Mouse (Mus musculus): ENCODE results near the gene Tnfsf13. TPM values are rescaled to one million over a fixed set of nuclear protein-coding genes. Genes with fewer than 3 reads are reported as not detected.
A peak's percentile ranks its signal among the peaks of the same experiment; 100 is the strongest.

Tnfsf13 gene
- polyA plus RNA-seq, 1 experiment: 0.56 TPM

- H3K27me3 ChIP-seq (replicated peaks): no peaks in the 10 kb centered on the region
- peaks cover 71% of the 10 kb centered on the region for H3K36me3 ChIP-seq (replicated peaks; ENCODE audit: low read length)
- peaks cover 84% of the 10 kb centered on the region for H3K4me1 ChIP-seq
- no peak for TF ChIP-seq GATA1 (IDR thresholded peaks at IDR 0.05; ENCODE audit: borderline replicate concordance, low read length)
- no peak for TF ChIP-seq FLI1 (IDR thresholded peaks at IDR 0.05; ENCODE audit: low read length)
- H3K9me3 ChIP-seq: no peaks in the 10 kb centered on the region
- H3K4me3 ChIP-seq (replicated peaks): peak within 1 kb of the TSS; percentile 94
Observed at GRCm38 (mm10) chr11:69665961-69666664, 19.5 kb downstream of the Tnfsf13 start, which contains the start of gene Cd68. Gene Cd68, minus strand, starts transcription at chr11:69666153.

- H3K4me3 ChIP-seq (replicated peaks): peak overlapping the region; percentile 94
- no peak for TF ChIP-seq GATA1 (IDR thresholded peaks at IDR 0.05; ENCODE audit: borderline replicate concordance, low read length)
- no peak for TF ChIP-seq FLI1 (IDR thresholded peaks at IDR 0.05; ENCODE audit: low read length)
- H3K36me3 ChIP-seq (replicated peaks; ENCODE audit: low read length): peaks cover 66% of the 10 kb centered on the region
- no peaks in the 10 kb centered on the region for H3K9me3 ChIP-seq
- no peaks in the 10 kb centered on the region for H3K27me3 ChIP-seq (replicated peaks)
- H3K4me1 ChIP-seq: peaks cover 84% of the 10 kb centered on the region
Observed at GRCm38 (mm10) chr11:69665457-69665960, 20.1 kb downstream of the Tnfsf13 start.

- H3K9me3 ChIP-seq: no peaks in the 10 kb centered on the region
- peaks cover 64% of the 10 kb centered on the region for H3K36me3 ChIP-seq (replicated peaks; ENCODE audit: low read length)
- H3K4me1 ChIP-seq: peaks cover 83% of the 10 kb centered on the region
- H3K4me3 ChIP-seq (replicated peaks): peak overlapping the region; percentile 94
- TF ChIP-seq GATA1 (IDR thresholded peaks at IDR 0.05; ENCODE audit: borderline replicate concordance, low read length) (no peak), FLI1 (IDR thresholded peaks at IDR 0.05; ENCODE audit: low read length) (no peak)
- H3K27me3 ChIP-seq (replicated peaks): no peaks in the 10 kb centered on the region
Observed at GRCm38 (mm10) chr11:69664841-69665240, 20.7 kb downstream of the Tnfsf13 start.

DNA sequence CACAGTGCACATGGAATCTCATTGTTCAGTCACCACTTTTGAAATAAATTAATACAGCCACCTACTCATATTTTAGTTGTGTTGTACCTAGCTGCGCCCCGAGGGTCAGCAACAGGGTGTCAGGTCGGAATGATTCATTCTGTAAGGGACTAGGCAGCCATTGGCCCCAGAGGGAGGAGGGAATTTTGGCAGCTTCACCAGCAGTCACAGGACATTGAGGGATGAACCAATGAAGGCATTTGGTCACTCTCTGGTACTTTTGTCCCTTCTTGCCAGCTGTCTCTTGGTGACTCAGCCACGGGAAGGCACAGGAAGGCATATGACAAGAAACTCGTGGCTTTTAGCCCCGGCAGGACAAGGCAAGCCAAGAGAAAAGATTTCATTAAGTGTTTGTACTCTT is 21.8 kb downstream of the Tnfsf13 start:
- H3K4me3 ChIP-seq (replicated peaks): peak overlapping the region; percentile 94
- no peaks in the 10 kb centered on the region for H3K27me3 ChIP-seq (replicated peaks)
- peaks cover 80% of the 10 kb centered on the region for H3K4me1 ChIP-seq
- no peaks in the 10 kb centered on the region for H3K9me3 ChIP-seq
- H3K36me3 ChIP-seq (replicated peaks; ENCODE audit: low read length): peaks cover 59% of the 10 kb centered on the region
- TF ChIP-seq GATA1 (IDR thresholded peaks at IDR 0.05; ENCODE audit: borderline replicate concordance, low read length) (no peak), FLI1 (IDR thresholded peaks at IDR 0.05; ENCODE audit: low read length) (no peak)

DNA sequence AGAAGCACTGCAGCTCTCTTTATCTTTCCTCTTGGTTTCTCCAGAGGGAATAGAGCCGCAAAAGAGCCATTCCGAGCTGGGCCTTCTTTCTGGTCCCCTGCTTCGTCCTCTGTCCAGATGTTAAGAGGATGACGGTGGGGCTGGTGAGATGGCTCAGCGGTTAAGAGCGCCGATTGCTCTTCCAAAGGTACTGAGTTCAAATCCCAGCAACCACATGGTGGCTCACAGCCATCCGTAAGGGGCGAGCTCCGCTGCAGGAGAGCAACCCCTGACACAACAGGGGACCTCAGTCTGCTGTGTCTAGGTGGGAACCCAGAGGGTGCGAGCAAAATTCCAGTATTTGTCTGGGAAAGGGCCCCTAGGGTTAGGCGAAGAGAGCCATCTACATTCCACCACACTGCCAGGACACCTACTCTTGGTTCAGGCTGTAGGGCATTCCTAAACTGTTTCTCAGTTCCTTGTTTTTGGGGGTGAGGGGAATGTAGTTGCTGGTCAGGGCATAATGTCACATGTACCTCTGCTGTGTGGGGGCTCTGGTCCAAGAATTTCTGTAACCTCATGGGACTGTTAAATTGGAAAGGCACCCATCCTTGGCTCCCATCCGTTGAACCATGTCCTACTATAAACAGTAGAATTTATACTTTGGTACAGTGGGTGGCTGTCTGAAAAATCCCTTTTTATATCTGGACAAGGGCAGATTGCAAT is 22.5 kb downstream of the Tnfsf13 start:
- Histone ChIP-seq H3K4me3 (replicated peaks) (peak overlapping the region; percentile 94), H3K4me1 (peaks cover 80% of the 10 kb centered on the region), H3K36me3 (replicated peaks; ENCODE audit: low read length) (peaks cover 59% of the 10 kb centered on the region), H3K9me3 (no peaks in the 10 kb centered on the region), H3K27me3 (replicated peaks) (no peaks in the 10 kb centered on the region)
- no peak for TF ChIP-seq FLI1 (IDR thresholded peaks at IDR 0.05; ENCODE audit: low read length)
- TF ChIP-seq GATA1 (IDR thresholded peaks at IDR 0.05; ENCODE audit: borderline replicate concordance, low read length): no peak

- no peaks in the 10 kb centered on the region for H3K27me3 ChIP-seq (replicated peaks)
- H3K4me1 ChIP-seq: peaks cover 80% of the 10 kb centered on the region
- H3K4me3 ChIP-seq (replicated peaks): peak within 1 kb of the TSS; percentile 94
- no peaks in the 10 kb centered on the region for H3K9me3 ChIP-seq
- peaks cover 59% of the 10 kb centered on the region for H3K36me3 ChIP-seq (replicated peaks; ENCODE audit: low read length)
- TF ChIP-seq FLI1 (IDR thresholded peaks at IDR 0.05; ENCODE audit: low read length): 0 out of 2 replicates have a peak, but pooled peaks have one; percentile 15
- TF ChIP-seq GATA1 (IDR thresholded peaks at IDR 0.05; ENCODE audit: borderline replicate concordance, low read length): no peak
Observed at GRCm38 (mm10) chr11:69662213-69662966, 23.2 kb downstream of the Tnfsf13 start, which contains the start of gene Mpdu1. Gene Mpdu1, minus strand, starts transcription at chr11:69662642.

- H3K36me3 ChIP-seq (replicated peaks; ENCODE audit: low read length): peaks cover 64% of the 10 kb centered on the region
- peaks cover 87% of the 10 kb centered on the region for H3K4me1 ChIP-seq
- TF ChIP-seq FLI1 (IDR thresholded peaks at IDR 0.05; ENCODE audit: low read length) (no peak), GATA1 (IDR thresholded peaks at IDR 0.05; ENCODE audit: borderline replicate concordance, low read length) (no peak)
- H3K9me3 ChIP-seq: no peaks in the 10 kb centered on the region
- no peaks in the 10 kb centered on the region for H3K27me3 ChIP-seq (replicated peaks)
- peak overlapping the region; percentile 94 for H3K4me3 ChIP-seq (replicated peaks)
Observed at GRCm38 (mm10) chr11:69661221-69661881, 24.2 kb downstream of the Tnfsf13 start.

- H3K4me1 ChIP-seq: peaks cover 63% of the 10 kb centered on the region
- H3K27me3 ChIP-seq (replicated peaks): no peaks in the 10 kb centered on the region
- TF ChIP-seq FLI1 (IDR thresholded peaks at IDR 0.05; ENCODE audit: low read length): no peak
- TF ChIP-seq GATA1 (IDR thresholded peaks at IDR 0.05; ENCODE audit: borderline replicate concordance, low read length): no peak
- H3K36me3 ChIP-seq (replicated peaks; ENCODE audit: low read length): peaks cover 72% of the 10 kb centered on the region
- no peaks in the 10 kb centered on the region for H3K9me3 ChIP-seq
- H3K4me3 ChIP-seq (replicated peaks): peak overlapping the region; percentile 10
Observed at GRCm38 (mm10) chr11:69657462-69657881, 28.1 kb downstream of the Tnfsf13 start.

Measured in megakaryocyte, embryonic 14.5 days (primary cell).